Mouse (Mus musculus): Measurements from ENCODE around the gene Trpm2.

DNA sequence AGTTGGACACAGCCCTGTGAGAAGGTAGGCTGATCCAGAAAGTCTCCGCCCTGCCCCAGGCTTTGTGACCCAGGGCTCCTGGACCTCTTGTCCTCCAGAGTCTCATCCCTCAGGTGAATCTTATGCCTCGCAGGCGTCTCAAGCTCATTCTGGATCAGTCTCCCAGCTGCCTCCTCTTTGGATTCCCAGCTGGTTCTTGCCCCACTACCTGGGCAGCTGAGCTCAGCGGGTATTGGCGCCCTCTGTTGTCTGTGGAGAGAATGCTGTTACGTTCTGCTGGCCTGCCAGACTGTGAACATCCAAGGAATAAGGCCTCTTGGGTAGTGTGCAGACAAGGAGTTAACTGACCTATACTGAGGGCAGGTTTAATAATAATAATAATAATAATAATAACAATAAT is 91.4 kb downstream of the Trpm2 start:
- TF ChIP-seq EP300 (IDR thresholded peaks at IDR 0.05; ENCODE audit: low read depth) (no peak), CTCF (IDR thresholded peaks at IDR 0.05; ENCODE audit: low read depth) (peak; percentile 38; the same call in 1 of the 2 replicates)

Measured in heart, postnatal 0 days (tissue).